Mouse (Mus musculus) monocyte, adult 59 days (primary cell): Measurements from ENCODE around the gene 2310061I04Rik. TPM values are rescaled to one million over a fixed set of nuclear protein-coding genes. Genes with fewer than 3 reads are reported as not detected.

ENCODE experiments used
- total RNA-seq, 2 experiments: library from RNA; stranded (reverse); gene quantifications; one replicate each; pipeline ENCODE4 v1.2.4; 2023

Gene 2310061I04Rik
- total RNA-seq = 10 to 100 TPM; 13.3 to 21.1 TPM

GRCm38 (mm10) chr17:35896781-35897643 lies at the start of gene 2310061I04Rik:
TSS of gene 2310061I04Rik (minus strand) at chr17:35897431.

GRCm38 (mm10) chr17:35916297-35917142 lies 19.3 kb upstream of the 2310061I04Rik start, which contains the start of the genes Mrps18b and Ppp1r10:
TSS of gene Mrps18b (minus strand) at chr17:35916389.
TSS of gene Ppp1r10 (plus strand) at chr17:35916434.

GRCm38 (mm10) chr17:35909919-35910369 lies 12.7 kb upstream of the 2310061I04Rik start, which contains the start of gene Atat1:
TSS of gene Atat1 (minus strand) at chr17:35910075.

GRCm38 (mm10) chr17:35879245-35880057 lies 17.8 kb downstream of the 2310061I04Rik start, which contains the start of gene Dhx16:
TSS of gene Dhx16 (plus strand) at chr17:35879819.

GRCm38 (mm10) chr17:35865481-35866280 lies 31.6 kb downstream of the 2310061I04Rik start, which contains the start of gene Ppp1r18:
TSS of gene Ppp1r18 (plus strand) at chr17:35865593.

GRCm38 (mm10) chr17:35861198-35861857 lies 35.9 kb downstream of the 2310061I04Rik start, which contains the start of gene Nrm:
TSS of gene Nrm (plus strand) at chr17:35861318.

Other genes with a start within 250 kb of the 2310061I04Rik start
- 10 to 100 TPM; 11.7 to 20.4 TPM for gene Vars2, start 229.8 kb downstream of the 2310061I04Rik start, total RNA-seq
- gene Gtf2h4, start 223.7 kb downstream of the 2310061I04Rik start, total RNA-seq = 10 to 100 TPM; 13.5 to 15.9 TPM
- 1 to 10 TPM; 4.8 to 6.8 TPM for gene Ddr1, start 192.8 kb downstream of the 2310061I04Rik start, total RNA-seq
- 10 to 100 TPM; 48.1 to 53.2 TPM for gene Ier3, start 75.7 kb downstream of the 2310061I04Rik start, total RNA-seq
- gene Flot1, start 74.2 kb downstream of the 2310061I04Rik start, total RNA-seq = 10 to 100 TPM; 49.4 to 58.8 TPM
- gene Tubb5, start 59.1 kb downstream of the 2310061I04Rik start, total RNA-seq = 100 to 1,000 TPM; 163 to 175 TPM
- gene Mdc1, start 55.9 kb downstream of the 2310061I04Rik start, total RNA-seq = 10 to 100 TPM; 37.7 to 38.5 TPM
- gene Nrm, start 36.1 kb downstream of the 2310061I04Rik start, total RNA-seq = 10 to 100 TPM; 37.1 to 37.2 TPM
- gene Ppp1r18, start 31.8 kb downstream of the 2310061I04Rik start, total RNA-seq = 100 to 1,000 TPM; 219 TPM
- 10 to 100 TPM; 76.0 to 84.5 TPM for gene Dhx16, start 17.6 kb downstream of the 2310061I04Rik start, total RNA-seq
- 10 to 100 TPM; 19.6 to 29.1 TPM for gene Atat1, start 12.6 kb upstream of the 2310061I04Rik start, total RNA-seq
- gene Mrps18b, start 19.0 kb upstream of the 2310061I04Rik start, total RNA-seq = 10 to 100 TPM; 35.6 to 39.0 TPM
- 100 to 1,000 TPM; 137 to 142 TPM for gene Ppp1r10, start 19.0 kb upstream of the 2310061I04Rik start, total RNA-seq
- 100 to 1,000 TPM; 141 to 162 TPM for gene Abcf1, start 72.3 kb upstream of the 2310061I04Rik start, total RNA-seq
- 10 to 100 TPM; 63.8 to 71.6 TPM for gene Gnl1, start 82.4 kb upstream of the 2310061I04Rik start, total RNA-seq
- gene Prr3, start 82.8 kb upstream of the 2310061I04Rik start, total RNA-seq = 10 to 100 TPM; 83.9 to 100.0 TPM
- 10 to 100 TPM; 45.7 to 54.4 TPM for gene H2-T24, start 123.1 kb upstream of the 2310061I04Rik start, total RNA-seq
- 100 to 1,000 TPM; 278 to 280 TPM for gene H2-T23, start 135.4 kb upstream of the 2310061I04Rik start, total RNA-seq
- 10 to 100 TPM; 51.9 to 64.4 TPM for gene H2-T22, start 145.3 kb upstream of the 2310061I04Rik start, total RNA-seq
- gene Gm6034, start 145.5 kb upstream of the 2310061I04Rik start, total RNA-seq = not detected
- gene Gm11127, start 160.9 kb upstream of the 2310061I04Rik start, total RNA-seq = 10 to 100 TPM; 66.2 to 67.1 TPM
- 1 to 10 TPM; 2.0 to 2.6 TPM for gene Gm19684, start 224.2 kb upstream of the 2310061I04Rik start, total RNA-seq
- 10 to 100 TPM; 10.6 to 10.8 TPM for gene Gm7030, start 232.0 kb upstream of the 2310061I04Rik start, total RNA-seq